In the genomic region with DNA sequence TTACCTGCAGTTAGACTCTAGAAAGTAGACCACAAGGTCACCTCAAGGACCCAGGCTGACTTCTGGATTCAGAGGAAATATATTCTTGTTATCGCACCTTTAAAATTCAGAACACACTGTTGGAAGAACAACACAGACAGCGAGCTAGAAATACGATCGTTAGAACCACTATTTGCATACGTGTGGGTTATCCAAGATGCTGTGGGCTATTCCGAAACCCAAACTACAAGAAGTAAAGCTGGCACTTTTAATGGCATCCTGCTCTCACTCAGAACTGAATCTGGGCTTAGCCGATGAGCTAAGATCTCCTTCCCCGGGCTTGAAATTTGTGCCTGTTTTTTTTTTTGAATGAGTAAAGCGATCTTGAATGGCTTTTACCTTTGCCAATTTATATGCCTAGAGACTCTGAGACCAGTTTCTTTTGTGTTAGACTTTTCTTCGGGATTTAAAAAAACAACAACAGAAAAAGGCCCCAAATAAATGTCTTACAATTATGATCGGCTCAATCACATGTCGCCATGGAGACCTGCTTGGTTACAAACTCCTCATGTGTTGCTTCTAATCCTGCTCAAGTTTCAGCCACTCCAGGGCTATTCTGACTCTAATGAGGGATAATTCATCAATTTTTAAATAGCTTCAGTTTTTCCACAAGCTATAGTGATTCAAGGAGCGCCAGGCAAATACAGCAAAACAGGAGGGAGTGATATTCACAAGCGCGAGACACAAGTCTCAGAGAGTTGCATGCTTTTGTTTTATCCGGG, we compare ENCODE assay signal across 28 mouse cellular contexts. TPM values are rescaled to one million over a fixed set of nuclear protein-coding genes. Genes with fewer than 3 reads are reported as not detected.
DNase-seq lines count a peak whose midpoint lies in the region; ATAC-seq and TF ChIP-seq lines count a peak whose summit lies in the region.
"Had no signal": no experiment of that assay in that cellular context is flagged by ENCODE, and none has a peak within 500 bp of the region (broad histone marks: within the 10 kb centered on the region; RNA-seq: fewer than 3 reads in every experiment).

No protein-coding gene starts in this region.

- no peak overlapping the region for H3K9ac ChIP-seq in hindbrain, embryonic 15.5 days
- no peak overlapping the region for H3K9ac ChIP-seq in hindbrain, postnatal 0 days (replicated peaks; ENCODE audit: low read length)
- H3K9ac ChIP-seq in forebrain, postnatal 0 days = no peak overlapping the region
- H3K9ac ChIP-seq: embryonic facial prominence, embryonic 15.5 days; heart, embryonic 13.5 days; hindbrain, embryonic 13.5 days; limb, embryonic 15.5 days; liver, postnatal 0 days; neural tube, embryonic 13.5 days had no signal

- WGBS in hindbrain, embryonic 15.5 days = 41% methylated on average over 16 of the region's 16 CpGs
- WGBS in hindbrain, postnatal 0 days = 37% methylated on average over 16 of the region's 16 CpGs
- 50% methylated on average over 16 of the region's 16 CpGs for WGBS in forebrain, embryonic 10.5 days
- WGBS in forebrain, postnatal 0 days = 12% methylated on average over 16 of the region's 16 CpGs

- H3K27ac ChIP-seq in hindbrain, embryonic 15.5 days (replicated peaks) = no peak overlapping the region
- no peak overlapping the region for H3K27ac ChIP-seq in hindbrain, postnatal 0 days
- peak overlapping the region; percentile 78 for H3K27ac ChIP-seq in forebrain, embryonic 10.5 days
- H3K27ac ChIP-seq in forebrain, postnatal 0 days (ENCODE audit: low read depth, low read length) = peak overlapping the region; percentile 35; the same call in 1 of the 2 replicates
- H3K27ac ChIP-seq: embryonic facial prominence, embryonic 15.5 days; heart, embryonic 13.5 days; hindbrain, embryonic 13.5 days; limb, embryonic 15.5 days; neural tube, embryonic 13.5 days had no signal

- H3K27me3 ChIP-seq in hindbrain, embryonic 15.5 days = no peaks in the 10 kb centered on the region
- no peaks in the 10 kb centered on the region for H3K27me3 ChIP-seq in hindbrain, postnatal 0 days (ENCODE audit: insufficient read depth, low read length)
- no peaks in the 10 kb centered on the region for H3K27me3 ChIP-seq in forebrain, embryonic 10.5 days (ENCODE audit: poor library complexity, severe bottlenecking)
- H3K27me3 ChIP-seq in forebrain, postnatal 0 days (ENCODE audit: insufficient read depth, low read length) = no peaks in the 10 kb centered on the region
- H3K27me3 ChIP-seq: CH12.LX; embryonic facial prominence, embryonic 15.5 days; heart, embryonic 13.5 days; hindbrain, embryonic 13.5 days; limb, embryonic 15.5 days; neural tube, embryonic 13.5 days had no signal

- no peaks in the 10 kb centered on the region for H3K36me3 ChIP-seq in hindbrain, embryonic 15.5 days
- H3K36me3 ChIP-seq in hindbrain, postnatal 0 days (ENCODE audit: insufficient read depth, low read length) = no peaks in the 10 kb centered on the region
- H3K36me3 ChIP-seq in forebrain, embryonic 10.5 days (replicated peaks) = no peaks in the 10 kb centered on the region
- H3K36me3 ChIP-seq in forebrain, postnatal 0 days (ENCODE audit: insufficient read depth) = no peaks in the 10 kb centered on the region
- H3K36me3 ChIP-seq: embryonic facial prominence, embryonic 15.5 days; heart, embryonic 13.5 days; hindbrain, embryonic 13.5 days; limb, embryonic 15.5 days; neural tube, embryonic 13.5 days had no signal

- H3K4me1 ChIP-seq in hindbrain, embryonic 15.5 days (replicated peaks) = peaks cover 9% of the 10 kb centered on the region
- no peaks in the 10 kb centered on the region for H3K4me1 ChIP-seq in hindbrain, postnatal 0 days (ENCODE audit: insufficient read depth, low read length)
- peaks cover 30% of the 10 kb centered on the region for H3K4me1 ChIP-seq in forebrain, embryonic 10.5 days
- H3K4me1 ChIP-seq in forebrain, postnatal 0 days (ENCODE audit: insufficient read depth) = peaks cover 6% of the 10 kb centered on the region; the same call in 1 of the 2 replicates
- H3K4me1 ChIP-seq: heart, embryonic 13.5 days; limb, embryonic 15.5 days had no signal

- TF ChIP-seq CTCF in hindbrain, postnatal 0 days (IDR thresholded peaks at IDR 0.05; ENCODE audit: low read depth) = no peak
- TF ChIP-seq CTCF in forebrain, postnatal 0 days (IDR thresholded peaks at IDR 0.05; ENCODE audit: low read depth) = no peak

- no peak overlapping the region for H3K4me3 ChIP-seq in hindbrain, embryonic 15.5 days
- H3K4me3 ChIP-seq in hindbrain, postnatal 0 days (ENCODE audit: low read length) = no peak overlapping the region
- no peak overlapping the region; the same call in 1 of the 2 replicates for H3K4me3 ChIP-seq in forebrain, embryonic 10.5 days
- H3K4me3 ChIP-seq in forebrain, postnatal 0 days (ENCODE audit: low read depth, low read length) = no peak overlapping the region
- H3K4me3 ChIP-seq: embryonic facial prominence, embryonic 15.5 days; heart, embryonic 13.5 days; hindbrain, embryonic 13.5 days; limb, embryonic 15.5 days; neural tube, embryonic 13.5 days had no signal

- H3K9me3 ChIP-seq in hindbrain, embryonic 15.5 days = no peaks in the 10 kb centered on the region
- no peaks in the 10 kb centered on the region for H3K9me3 ChIP-seq in hindbrain, postnatal 0 days (ENCODE audit: low read length)
- H3K9me3 ChIP-seq in forebrain, embryonic 10.5 days = no peaks in the 10 kb centered on the region
- H3K9me3 ChIP-seq in forebrain, postnatal 0 days (ENCODE audit: low read length) = no peaks in the 10 kb centered on the region
- H3K9me3 ChIP-seq: embryonic facial prominence, embryonic 15.5 days; heart, embryonic 13.5 days; hindbrain, embryonic 13.5 days; limb, embryonic 15.5 days; neural tube, embryonic 13.5 days had no signal

- ATAC-seq in hindbrain, embryonic 15.5 days (ENCODE audit: low FRiP score, low read depth) = no peak
- ATAC-seq in hindbrain, postnatal 0 days = no peak
- no peak for ATAC-seq in forebrain, postnatal 0 days
- ATAC-seq: liver, postnatal 0 days had no signal

- H3K4me2 ChIP-seq in hindbrain, embryonic 15.5 days = 0 out of 2 replicates have a peak overlapping the region, but pooled peaks have one; percentile 2
- no peak overlapping the region for H3K4me2 ChIP-seq in hindbrain, postnatal 0 days (ENCODE audit: low read depth, low read length)
- peak overlapping the region; percentile 23 for H3K4me2 ChIP-seq in forebrain, postnatal 0 days (ENCODE audit: low read depth)
- H3K4me2 ChIP-seq: embryonic facial prominence, embryonic 15.5 days; heart, embryonic 13.5 days; hindbrain, embryonic 13.5 days; limb, embryonic 15.5 days; neural tube, embryonic 13.5 days had no signal

- DNase-seq in hindbrain, postnatal 0 days (ENCODE audit: low spot score) = no peak
- DNase-seq in forebrain, embryonic 10.5 days (ENCODE audit: extremely low spot score, low spot score) = peak; percentile 24
- DNase-seq in forebrain, postnatal 0 days = no peak
- DNase-seq in retina, embryonic 14.5 days (ENCODE audit: low spot score) = peak; percentile 46
- no peak for DNase-seq in yolk sac, embryonic 10.5 days (ENCODE audit: low spot score)
- no peak for DNase-seq in urinary bladder, postnatal 10 days (ENCODE audit: low spot score)
- DNase-seq in urinary bladder, adult 2 months (ENCODE audit: low spot score) = no peak
- DNase-seq: cerebellum, adult 9-10 months; gastrocnemius, postnatal 10 days; heart, adult 18-20 months; kidney, adult 18-20 months; kidney, postnatal 10 days; liver, postnatal 0 days; lung, postnatal 10 days; right cerebral cortex, postnatal 14 days; thymus, adult 18-20 months; thymus, postnatal 4 days had no signal

RNA-seq across cellular contexts. Expression of a gene that starts 39.7 kb away (rescaled TPM):
- polyA plus RNA-seq in hindbrain, embryonic 15.5 days (2015; fragmentation: Nextera tagmentation; extraction: Ambion mirVana) = 0.17 and 0.44 TPM in 2 replicates
- total RNA-seq in hindbrain, postnatal 0 days (2014; rRNA removed) = not detected in 2 replicates
- polyA plus RNA-seq in hindbrain, postnatal 0 days (2015; fragmentation: Nextera tagmentation; extraction: Ambion mirVana) = 0.26 and 0.48 TPM in 2 replicates
- polyA plus RNA-seq in forebrain, embryonic 10.5 days (2016; fragmentation: Nextera tagmentation; extraction: Ambion mirVana) = not detected in 2 replicates
- 1.3 TPM in 1 of 2 replicates, not detected in the other for total RNA-seq in forebrain, postnatal 0 days (2014; rRNA removed)
- 0.52 and 1.2 TPM in 2 replicates for polyA plus RNA-seq in forebrain, postnatal 0 days (2015; fragmentation: Nextera tagmentation; extraction: Ambion mirVana)
- polyA plus RNA-seq in urinary bladder, adult 2 months (2012; rRNA removed) = 0.13 TPM in 1 of 2 replicates, not detected in the other
- total RNA-seq: CH12.LX; heart, adult 18-20 months; heart, postnatal 25 days; layer of hippocampus, adult 18-20 months; left cerebral cortex, postnatal 36 days; megakaryocyte progenitor cell, adult 5-6 weeks had no signal
- polyA plus RNA-seq: embryonic facial prominence, embryonic 15.5 days; hindbrain, embryonic 13.5 days had no signal

Comparison
In these comparisons a context has a peak if more than half of its experiments do, and no peak if none do; other contexts are left out.
1. DNase-seq: peak in forebrain, embryonic 10.5 days (single experiment) and retina, embryonic 14.5 days (single experiment); none in hindbrain, postnatal 0 days (single experiment), forebrain, postnatal 0 days (single experiment), yolk sac, embryonic 10.5 days (single experiment), urinary bladder, postnatal 10 days (single experiment) and urinary bladder, adult 2 months (single experiment).
2. H3K27ac ChIP-seq: peak in forebrain, embryonic 10.5 days (single experiment) and forebrain, postnatal 0 days (single experiment); none in hindbrain, embryonic 15.5 days (single experiment) and hindbrain, postnatal 0 days (single experiment).